In the genomic region with DNA sequence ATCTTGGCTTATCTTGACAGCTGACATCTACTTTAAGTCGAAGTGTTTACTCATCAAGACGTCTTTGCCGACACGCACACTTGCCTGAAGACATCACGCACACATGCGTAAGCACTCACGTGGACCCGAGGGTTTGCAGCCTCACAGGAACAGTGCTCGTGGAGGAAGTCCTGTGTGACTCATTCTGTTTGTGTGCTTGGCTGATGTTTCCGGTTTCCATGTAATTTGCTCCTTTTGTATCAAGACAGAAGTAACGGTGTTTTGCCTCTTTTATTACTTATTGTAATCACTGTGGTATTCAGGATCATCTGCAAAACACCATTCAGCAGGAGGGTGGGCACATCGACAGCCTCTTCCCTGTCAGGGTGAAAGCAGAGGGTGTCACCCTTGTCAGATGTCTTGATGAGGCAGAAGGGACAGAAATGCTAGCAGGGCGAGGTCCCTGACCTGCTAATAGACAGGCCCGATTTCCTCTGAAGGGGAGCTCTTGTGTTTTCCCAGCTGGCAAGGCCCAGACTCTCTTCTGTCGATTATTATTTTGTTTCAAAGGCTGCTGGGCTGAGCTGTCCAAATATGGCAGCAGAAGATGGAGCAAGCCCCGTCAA, we compare ENCODE assay signal across 8 mouse cellular contexts.
A peak's percentile ranks its signal among the peaks of the same experiment; 100 is the strongest.
DNase-seq lines count a peak whose midpoint lies in the region; ATAC-seq and TF ChIP-seq lines count a peak whose summit lies in the region.

No protein-coding gene starts in this region.

- H3K27me3 ChIP-seq in midbrain, embryonic 10.5 days (ENCODE audit: low read depth, poor library complexity, severe bottlenecking), result no peaks in the 10 kb centered on the region
- H3K27me3 ChIP-seq in midbrain, embryonic 11.5 days (ENCODE audit: control insufficient read depth, insufficient read depth, low read length), result no peaks in the 10 kb centered on the region
- H3K27me3 ChIP-seq in heart, embryonic 13.5 days (replicated peaks), result no peaks in the 10 kb centered on the region
- no peaks in the 10 kb centered on the region for H3K27me3 ChIP-seq in kidney, adult 2 months (replicated peaks; ENCODE audit: control insufficient read depth, insufficient read depth, low read length)

- H3K4me3 ChIP-seq in midbrain, embryonic 10.5 days, result no peak overlapping the region
- no peak overlapping the region for H3K4me3 ChIP-seq in midbrain, embryonic 11.5 days (ENCODE audit: low read depth, low read length)
- no peak overlapping the region for H3K4me3 ChIP-seq in heart, embryonic 13.5 days
- no peak overlapping the region for H3K4me3 ChIP-seq in kidney, adult 2 months (ENCODE audit: insufficient read depth, low read depth, low read length)

- no peak for ATAC-seq in midbrain, embryonic 11.5 days (ENCODE audit: low FRiP score)
- no peak for ATAC-seq in heart, embryonic 13.5 days (ENCODE audit: extremely low read depth, insufficient number of reproducible peaks, low FRiP score, low TSS enrichment)
- peak; percentile 96 for ATAC-seq in megakaryocyte, adult 5-6 weeks (ENCODE audit: poor library complexity, severe bottlenecking)
- ATAC-seq in erythroid progenitor cell, adult 5-6 weeks (replicated peaks; ENCODE audit: low FRiP score, poor library complexity, severe bottlenecking), result no peak

- H3K9me3 ChIP-seq in midbrain, embryonic 10.5 days (replicated peaks), result no peaks in the 10 kb centered on the region; the same call in 1 of the 2 replicates
- no peaks in the 10 kb centered on the region for H3K9me3 ChIP-seq in midbrain, embryonic 11.5 days (ENCODE audit: control insufficient read depth, low read length)
- H3K9me3 ChIP-seq in heart, embryonic 13.5 days, result peaks cover 9% of the 10 kb centered on the region; the same call in 1 of the 2 replicates

- H3K9ac ChIP-seq in midbrain, embryonic 11.5 days (ENCODE audit: low read length), result no peak overlapping the region
- no peak overlapping the region for H3K9ac ChIP-seq in heart, embryonic 13.5 days

- no peak for DNase-seq in midbrain, embryonic 10.5 days (ENCODE audit: low spot score)
- DNase-seq in midbrain, embryonic 11.5 days (ENCODE audit: low spot score, missing footprints), result no peak
- peak; percentile 63 for DNase-seq in brain, embryonic 14.5 days (ENCODE audit: low read depth)
- peak; percentile 75 for DNase-seq in kidney, adult 2 months
- no peak for DNase-seq in cerebellum, adult 9-11 months

- no peak for TF ChIP-seq POLR2A in brain, embryonic 14.5 days (IDR thresholded peaks at IDR 0.05; ENCODE audit: borderline replicate concordance, extremely low read depth, insufficient read depth, insufficient read length, poor library complexity, severe bottlenecking)
- no peak for TF ChIP-seq POLR2A in kidney, adult 2 months (IDR thresholded peaks at IDR 0.05; ENCODE audit: low read depth, low read length)

- H3K4me2 ChIP-seq in midbrain, embryonic 11.5 days, result no peak overlapping the region
- H3K4me2 ChIP-seq in heart, embryonic 13.5 days, result peak overlapping the region; percentile 35; the same call in 1 of the 2 replicates

- TF ChIP-seq CTCF in brain, embryonic 14.5 days (IDR thresholded peaks at IDR 0.05; ENCODE audit: borderline replicate concordance, extremely low read depth, insufficient read depth, insufficient read length), result no peak
- no peak for TF ChIP-seq CTCF in kidney, adult 2 months (conservative IDR thresholded peaks at IDR 0.05; ENCODE audit: insufficient read depth, insufficient read length, low read depth, low read length)

- WGBS in midbrain, embryonic 10.5 days, result 82% methylated on average over 16 of the region's 16 CpGs
- 81% methylated on average over 16 of the region's 16 CpGs for WGBS in midbrain, embryonic 11.5 days
- 38% methylated on average over 16 of the region's 16 CpGs for WGBS in heart, embryonic 13.5 days
- 48% methylated on average over 16 of the region's 16 CpGs for WGBS in kidney, adult 2 months

- H3K4me1 ChIP-seq in midbrain, embryonic 10.5 days, result peaks cover 19% of the 10 kb centered on the region
- peaks cover 3% of the 10 kb centered on the region; the same call in 1 of the 2 replicates for H3K4me1 ChIP-seq in midbrain, embryonic 11.5 days (ENCODE audit: control insufficient read depth, insufficient read depth, low read length)
- H3K4me1 ChIP-seq in heart, embryonic 13.5 days, result peaks cover 35% of the 10 kb centered on the region
- H3K4me1 ChIP-seq in kidney, adult 2 months (ENCODE audit: control insufficient read depth, insufficient read depth, low read length), result 0 out of 2 replicates have a peak, but pooled peaks cover 7% of the 10 kb centered on the region

- peak overlapping the region; percentile 67 for H3K27ac ChIP-seq in midbrain, embryonic 10.5 days (replicated peaks)
- no peak overlapping the region for H3K27ac ChIP-seq in midbrain, embryonic 11.5 days (ENCODE audit: low read depth, low read length)
- peak overlapping the region; percentile 79 for H3K27ac ChIP-seq in heart, embryonic 13.5 days (replicated peaks)
- peak overlapping the region; percentile 92 for H3K27ac ChIP-seq in kidney, adult 2 months (ENCODE audit: insufficient read depth, low read depth, low read length)

- H3K36me3 ChIP-seq in midbrain, embryonic 10.5 days, result no peaks in the 10 kb centered on the region
- H3K36me3 ChIP-seq in midbrain, embryonic 11.5 days (ENCODE audit: control insufficient read depth, insufficient read depth, low read length), result no peaks in the 10 kb centered on the region
- H3K36me3 ChIP-seq in heart, embryonic 13.5 days, result no peaks in the 10 kb centered on the region
- no peaks in the 10 kb centered on the region for H3K36me3 ChIP-seq in kidney, adult 2 months (ENCODE audit: control insufficient read depth, insufficient read depth, low read length)

Comparison
In these comparisons a context has a peak if more than half of its experiments do, and no peak if none do; other contexts are left out.
1. DNase-seq: peak in brain, embryonic 14.5 days (single experiment) and kidney, adult 2 months (single experiment); none in midbrain, embryonic 10.5 days (single experiment), midbrain, embryonic 11.5 days (single experiment) and cerebellum, adult 9-11 months (single experiment).